Mouse (Mus musculus) kidney, adult 2 months (tissue): Measurements from ENCODE around the gene Rnf187.

Source experiments
- CTCF ChIP-seq: fragments of 200-500 bp; conservative IDR thresholded peaks from 2 replicates; pipeline ENCODE4 v1.5.1; 2011; ENCODE audit warnings: low read depth, mild to moderate bottlenecking, control low read depth, low read length, moderate library complexity, mixed read lengths; ENCODE audit not compliant: insufficient read depth, insufficient read length
- POLR2A ChIP-seq: fragments of 200-500 bp; IDR thresholded peaks from one replicate; pipeline ENCODE4 v1.6.1; 2011; ENCODE audit warnings: low read depth, low read length, control low read depth

GRCm38 (mm10) chr11:58904410-58904718 lies 34.4 kb downstream of the Rnf187 start:
- TF ChIP-seq POLR2A (no peak), CTCF (no peak)
